Mouse (Mus musculus): Measurements from ENCODE around the gene Ank3.

DNA sequence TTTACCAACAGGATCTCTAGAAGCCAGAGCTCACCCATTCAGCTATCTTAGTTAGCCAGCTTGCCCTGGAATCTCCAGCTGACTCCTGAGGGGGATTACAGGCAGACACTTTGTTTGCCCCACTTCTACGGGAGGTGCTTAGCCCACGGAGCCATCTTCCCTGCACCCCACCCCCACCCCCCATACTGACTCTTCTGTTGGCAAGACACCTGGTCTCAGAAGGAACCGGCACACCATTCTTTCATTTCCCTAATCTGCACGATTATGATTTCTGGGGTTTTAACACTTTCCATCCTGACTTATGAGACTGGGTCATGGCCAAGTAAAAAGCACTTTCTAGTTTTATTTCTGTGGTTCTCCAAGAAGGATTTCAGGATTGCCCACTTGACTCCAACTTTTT, 268.9 kb downstream of the Ank3 start:
- TF ChIP-seq POLR2A (IDR thresholded peaks at IDR 0.05; ENCODE audit: borderline replicate concordance, control insufficient read depth, low read depth, low read length) (no peak), CTCF (IDR thresholded peaks at IDR 0.05; ENCODE audit: control insufficient read depth, insufficient read depth, low read length) (no peak)
